Mouse (Mus musculus) liver, embryonic 16.5 days (tissue): ENCODE data around the gene Aldh16a1. TPM values are rescaled to one million over a fixed set of nuclear protein-coding genes. Genes with fewer than 3 reads are reported as not detected.
"Not testable (repeated sequence)": the region's sequence is repeated elsewhere in the genome, so short reads cannot be mapped to it uniquely, and the experiment has no call there.

Source experiments
- ATAC-seq: fragments of 200-750 bp; cut with Nextera tagmentation; 2 replicates; pipeline ENCODE4 v1.8.0; 2017; ENCODE audit warnings: low read depth, mild to moderate bottlenecking, moderate number of reproducible peaks, moderate library complexity
- H3K27ac ChIP-seq: fragments of 300-500 bp; sonication (generic); 2 replicates; pipeline ENCODE4 v1.5.1; 2014; ENCODE audit warnings: mild to moderate bottlenecking, low read length
- H3K27me3 ChIP-seq: fragments of 300-500 bp; sonication (generic); 2 replicates; pipeline ENCODE4 v1.6.1; 2014; ENCODE audit warnings: low read depth, low read length, mixed read lengths; ENCODE audit not compliant: control insufficient read depth, insufficient read depth
- H3K36me3 ChIP-seq: fragments of 300-500 bp; sonication (generic); 2 replicates; pipeline ENCODE4 v1.6.1; 2014; ENCODE audit warnings: mild to moderate bottlenecking; ENCODE audit not compliant: control insufficient read depth, insufficient read depth
- H3K4me1 ChIP-seq: fragments of 300-500 bp; sonication (generic); 2 replicates; pipeline ENCODE4 v1.6.1; 2014; ENCODE audit warnings: low read depth, low read length, mixed read lengths; ENCODE audit not compliant: control insufficient read depth
- H3K4me2 ChIP-seq: fragments of 300-500 bp; sonication (generic); 2 replicates; pipeline ENCODE4 v1.6.1; 2014; ENCODE audit warnings: low read depth, low read length, mixed read lengths
- H3K4me3 ChIP-seq: fragments of 300-500 bp; sonication (generic); 2 replicates; pipeline ENCODE4 v1.5.1; 2014; ENCODE audit warnings: low read depth, mild to moderate bottlenecking, low read length
- H3K9ac ChIP-seq: fragments of 300-500 bp; sonication (generic); 2 replicates; pipeline ENCODE4 v1.6.1; 2014; ENCODE audit warnings: low read depth, low read length
- H3K9me3 ChIP-seq: fragments of 300-500 bp; sonication (generic); replicated peaks from 2 replicates; pipeline ENCODE4 v1.6.1; 2016; ENCODE audit warnings: low read length; ENCODE audit not compliant: control insufficient read depth
- WGBS: fragments of 180-500 bp; shearing (Covaris S2); extraction: QIAGEN DNeasy Blood & Tissue Kit; methylation state at CpG from one replicate; pipeline ENCODE4 v1.1.7; 2014; ENCODE audit not compliant: insufficient replicate concordance; 5-methylcytosine and 5-hydroxymethylcytosine counted together
- polyA plus RNA-seq: library from polyadenylated mRNA; unstranded; fragments of >200 nt; fragmentation: Nextera tagmentation; extraction: Ambion mirVana; gene quantifications from 2 replicates; pipeline ENCODE4 v1.2.1, GENCODE M21; 2015

Gene Aldh16a1
- polyA plus RNA-seq, 1 experiment from 2014 or later, result 30.0 TPM

GRCm38 (mm10) chr7:45154993-45155514 lies 670 bp upstream of the Aldh16a1 start:
- Histone ChIP-seq H3K4me3 (peak overlapping the region; percentile 76), H3K4me2 (peak overlapping the region; percentile 85), H3K27me3 (no peaks in the 10 kb centered on the region), H3K27ac (peak overlapping the region; percentile 26; the same call in 1 of the 2 replicates), H3K9me3 (no peaks in the 10 kb centered on the region), H3K9ac (0 out of 2 replicates have a peak overlapping the region, but pooled peaks have one; percentile 5), H3K36me3 (no peaks in the 10 kb centered on the region), H3K4me1 (peaks cover 6% of the 10 kb centered on the region)
- ATAC-seq, result no peak
- 62% methylated on average over 12 of the region's 12 CpGs for WGBS

- no peaks in the 10 kb centered on the region for H3K27me3 ChIP-seq
- H3K27ac ChIP-seq, result peak overlapping the region; percentile 94
- peak overlapping the region; percentile 85 for H3K4me2 ChIP-seq
- peak overlapping the region; percentile 84 for H3K9ac ChIP-seq
- no peaks in the 10 kb centered on the region for H3K36me3 ChIP-seq
- ATAC-seq, result no peak
- WGBS, result under 1% methylated on average over 5 of the region's 5 CpGs
- peak overlapping the region; percentile 76 for H3K4me3 ChIP-seq
- H3K4me1 ChIP-seq, result peaks cover 6% of the 10 kb centered on the region
- H3K9me3 ChIP-seq, result no peaks in the 10 kb centered on the region
Observed at GRCm38 (mm10) chr7:45153586-45153985, 798 bp downstream of the Aldh16a1 start.

- not testable (repeated sequence) for H3K4me3 ChIP-seq, H3K27me3 ChIP-seq, H3K9ac ChIP-seq, H3K36me3 ChIP-seq, ATAC-seq, H3K4me1 ChIP-seq, H3K9me3 ChIP-seq, H3K27ac ChIP-seq
- 0 out of 2 replicates have a peak overlapping the region, but pooled peaks have one; percentile 85 for H3K4me2 ChIP-seq
- WGBS, result 71% methylated on average over 2 of the region's 2 CpGs
Observed at GRCm38 (mm10) chr7:45153052-45153451, 1.3 kb downstream of the Aldh16a1 start.

- Histone ChIP-seq H3K27me3 (no peaks in the 10 kb centered on the region), H3K9me3 (no peaks in the 10 kb centered on the region), H3K36me3 (no peaks in the 10 kb centered on the region), H3K9ac (no peak overlapping the region), H3K27ac (no peak overlapping the region), H3K4me2 (no peak overlapping the region), H3K4me1 (peaks cover 6% of the 10 kb centered on the region), H3K4me3 (no peak overlapping the region)
- WGBS, result 63% methylated on average over 11 of the region's 11 CpGs
- ATAC-seq, result no peak
Observed at GRCm38 (mm10) chr7:45151303-45151702, 3.1 kb downstream of the Aldh16a1 start.

- H3K36me3 ChIP-seq, result no peaks in the 10 kb centered on the region
- H3K9ac ChIP-seq, result no peak overlapping the region
- no peak overlapping the region for H3K4me3 ChIP-seq
- H3K4me2 ChIP-seq, result no peak overlapping the region
- peaks cover 6% of the 10 kb centered on the region for H3K4me1 ChIP-seq
- H3K9me3 ChIP-seq, result no peaks in the 10 kb centered on the region
- 64% methylated on average over 4 of the region's 4 CpGs for WGBS
- H3K27ac ChIP-seq, result no peak overlapping the region
- no peak for ATAC-seq
- no peaks in the 10 kb centered on the region for H3K27me3 ChIP-seq
Observed at GRCm38 (mm10) chr7:45150321-45150720, 4.1 kb downstream of the Aldh16a1 start.

GRCm38 (mm10) chr7:45149545-45149944 lies 4.8 kb downstream of the Aldh16a1 start:
- H3K4me2 ChIP-seq, result no peak overlapping the region
- H3K4me3 ChIP-seq, result no peak overlapping the region
- H3K9me3 ChIP-seq, result no peaks in the 10 kb centered on the region
- peaks cover under 1% of the 10 kb centered on the region for H3K4me1 ChIP-seq
- no peak overlapping the region for H3K9ac ChIP-seq
- no peaks in the 10 kb centered on the region for H3K27me3 ChIP-seq
- H3K27ac ChIP-seq, result no peak overlapping the region
- no peak for ATAC-seq
- H3K36me3 ChIP-seq, result no peaks in the 10 kb centered on the region
- WGBS, result 75% methylated on average over 6 of the region's 6 CpGs

GRCm38 (mm10) chr7:45148534-45149098 lies 5.8 kb downstream of the Aldh16a1 start:
- no peaks in the 10 kb centered on the region; the same call in none of the 2 replicates for H3K4me1 ChIP-seq
- 52% methylated on average over 4 of the region's 4 CpGs for WGBS
- no peaks in the 10 kb centered on the region for H3K9me3 ChIP-seq
- no peaks in the 10 kb centered on the region for H3K36me3 ChIP-seq
- H3K27ac ChIP-seq, result no peak overlapping the region
- no peak overlapping the region for H3K4me2 ChIP-seq
- no peak overlapping the region for H3K4me3 ChIP-seq
- H3K27me3 ChIP-seq, result no peaks in the 10 kb centered on the region
- ATAC-seq, result no peak
- no peak overlapping the region for H3K9ac ChIP-seq

GRCm38 (mm10) chr7:45147899-45148298 lies 6.5 kb downstream of the Aldh16a1 start:
- WGBS, result 66% methylated on average over 11 of the region's 11 CpGs
- Histone ChIP-seq H3K9ac (peak overlapping the region; percentile 1; the same call in 1 of the 2 replicates), H3K27ac (no peak overlapping the region; the same call in 1 of the 2 replicates), H3K4me3 (no peak overlapping the region), H3K4me2 (no peak overlapping the region), H3K9me3 (no peaks in the 10 kb centered on the region), H3K27me3 (no peaks in the 10 kb centered on the region), H3K36me3 (no peaks in the 10 kb centered on the region; the same call in 1 of the 2 replicates), H3K4me1 (no peaks in the 10 kb centered on the region; the same call in none of the 2 replicates)
- peak; percentile 62 for ATAC-seq

- no peak overlapping the region for H3K4me3 ChIP-seq
- ATAC-seq, result no peak
- no peaks in the 10 kb centered on the region for H3K9me3 ChIP-seq
- H3K36me3 ChIP-seq, result no peaks in the 10 kb centered on the region; the same call in 1 of the 2 replicates
- H3K27ac ChIP-seq, result no peak overlapping the region
- no peaks in the 10 kb centered on the region for H3K27me3 ChIP-seq
- H3K9ac ChIP-seq, result peak overlapping the region; percentile 1; the same call in 1 of the 2 replicates
- H3K4me2 ChIP-seq, result no peak overlapping the region
- no peaks in the 10 kb centered on the region; the same call in none of the 2 replicates for H3K4me1 ChIP-seq
- whole genome bisulfite sequencing, result 87% methylated on average over 11 of the region's 11 CpGs
Observed at GRCm38 (mm10) chr7:45147267-45147666, 7.1 kb downstream of the Aldh16a1 start.
